Mouse (Mus musculus) lung, embryonic 16.5 days (tissue): ENCODE data around the gene Ubr2. TPM values are rescaled to one million over a fixed set of nuclear protein-coding genes. Genes with fewer than 3 reads are reported as not detected.
A peak's percentile ranks its signal among the peaks of the same experiment; 100 is the strongest.

Source experiments
- ATAC-seq: fragments of 200-750 bp; cut with Nextera tagmentation; 2 replicates; pipeline ENCODE4 v1.8.0; 2017; ENCODE audit warnings: low read depth, mild to moderate bottlenecking, moderate library complexity
- H3K27ac ChIP-seq: fragments of 300-500 bp; sonication (generic); 2 replicates; pipeline ENCODE4 v1.5.1; 2014; ENCODE audit warnings: mild to moderate bottlenecking, control low read depth, low read length
- H3K27me3 ChIP-seq: fragments of 300-500 bp; sonication (generic); 2 replicates; pipeline ENCODE4 v1.6.1; 2014; ENCODE audit warnings: low read depth, low read length, mixed read lengths; ENCODE audit not compliant: control insufficient read depth, insufficient read depth
- H3K36me3 ChIP-seq: fragments of 300-500 bp; sonication (generic); 2 replicates; pipeline ENCODE4 v1.6.1; 2014; ENCODE audit warnings: low read length; ENCODE audit not compliant: control insufficient read depth, insufficient read depth
- H3K4me1 ChIP-seq: fragments of 300-500 bp; sonication (generic); replicated peaks from 2 replicates; pipeline ENCODE4 v1.6.1; 2014; ENCODE audit warnings: low read length, mixed read lengths; ENCODE audit not compliant: control insufficient read depth, insufficient read depth
- H3K4me2 ChIP-seq: fragments of 300-500 bp; sonication (generic); 2 replicates; pipeline ENCODE4 v1.6.1; 2014; ENCODE audit warnings: low read depth, low read length, control low read depth
- H3K4me3 ChIP-seq: fragments of 300-500 bp; sonication (generic); 2 replicates; pipeline ENCODE4 v1.5.1; 2014; ENCODE audit warnings: mild to moderate bottlenecking, low read length, control low read depth
- H3K9ac ChIP-seq: fragments of 300-500 bp; sonication (generic); 2 replicates; pipeline ENCODE4 v1.6.1; 2014; ENCODE audit warnings: low read length, control low read depth
- H3K9me3 ChIP-seq: fragments of 300-500 bp; sonication (generic); 2 replicates; pipeline ENCODE4 v1.6.1; 2016; ENCODE audit warnings: low read length; ENCODE audit not compliant: control insufficient read depth
- WGBS: fragments of 180-500 bp; shearing (Covaris S2); extraction: QIAGEN DNeasy Blood & Tissue Kit; methylation state at CpG from one replicate; pipeline ENCODE4 v1.1.7; 2014; 5-methylcytosine and 5-hydroxymethylcytosine counted together
- polyA plus RNA-seq: library from polyadenylated mRNA; unstranded; fragments of >200 nt; fragmentation: Nextera tagmentation; extraction: Ambion mirVana; gene quantifications from 2 replicates; pipeline ENCODE4 v1.2.1, GENCODE M21; 2015

Gene Ubr2
- polyA plus RNA-seq, 1 experiment from 2014 or later = 15.2 TPM

DNA sequence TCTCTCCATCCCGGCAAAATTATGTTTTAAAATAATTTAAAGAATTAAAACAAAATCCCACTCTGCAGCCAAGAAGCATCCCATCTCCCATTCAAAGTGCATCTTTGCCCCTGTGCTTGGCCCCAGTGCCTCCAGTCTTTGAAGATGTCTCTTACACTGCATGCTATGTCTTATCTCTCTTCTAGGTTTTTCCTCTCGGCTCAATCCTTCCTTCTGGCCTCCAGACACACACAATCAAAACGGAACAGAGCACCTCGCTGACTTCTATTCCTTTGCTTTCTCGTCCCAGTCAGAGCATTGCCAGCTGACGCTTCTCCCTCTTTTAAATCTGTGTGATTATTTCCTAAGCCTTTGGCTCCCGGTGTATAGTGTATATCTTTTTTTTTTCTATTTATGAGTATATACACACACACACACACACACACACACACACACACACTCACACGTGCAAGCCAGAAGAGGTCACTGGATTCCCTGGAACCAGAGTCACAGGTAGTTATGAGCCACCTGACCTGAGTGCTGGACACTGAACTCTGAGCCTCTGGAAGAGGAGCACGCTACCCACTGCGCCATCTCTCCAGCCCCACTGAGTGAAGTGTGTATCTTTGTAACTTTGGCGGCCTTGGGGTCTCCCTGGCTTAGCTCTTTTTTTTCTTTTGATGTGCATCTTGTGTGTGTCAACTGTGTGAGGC, 125.0 kb downstream of the Ubr2 start:
- no peak overlapping the region for H3K4me2 ChIP-seq
- H3K4me3 ChIP-seq = no peak overlapping the region
- no peak for ATAC-seq
- no peaks in the 10 kb centered on the region for H3K36me3 ChIP-seq
- H3K4me1 ChIP-seq = peaks cover 10% of the 10 kb centered on the region
- H3K9ac ChIP-seq = peak overlapping the region; percentile 31; the same call in 1 of the 2 replicates
- 49% methylated on average over 11 of the region's 11 CpGs for WGBS
- H3K27ac ChIP-seq = no peak overlapping the region
- H3K9me3 ChIP-seq = no peaks in the 10 kb centered on the region
- H3K27me3 ChIP-seq = no peaks in the 10 kb centered on the region

DNA sequence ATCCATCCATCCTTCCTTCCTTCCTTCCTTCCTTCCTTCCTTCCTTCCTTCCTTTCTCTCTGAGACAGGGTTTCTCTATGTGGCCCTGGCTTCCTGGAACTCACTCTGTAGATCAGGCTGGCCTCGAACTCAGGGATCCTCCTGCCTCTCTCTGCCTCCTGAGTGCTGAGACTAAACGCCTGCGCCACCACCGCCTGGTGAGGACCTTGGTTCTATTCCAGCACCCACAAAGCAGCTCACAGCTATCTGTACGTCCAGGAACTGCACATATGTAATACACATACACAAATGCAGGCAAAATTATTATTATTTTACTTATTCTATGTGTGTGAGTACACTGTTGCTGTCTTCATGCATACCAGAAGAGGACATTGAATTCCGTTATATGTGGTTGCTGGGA, 125.6 kb downstream of the Ubr2 start:
- H3K9ac ChIP-seq = no peak overlapping the region
- H3K4me2 ChIP-seq = no peak overlapping the region
- H3K4me1 ChIP-seq = peaks cover 10% of the 10 kb centered on the region
- no peaks in the 10 kb centered on the region for H3K27me3 ChIP-seq
- no peaks in the 10 kb centered on the region for H3K36me3 ChIP-seq
- 92% methylated on average over 6 of the region's 6 CpGs for WGBS
- no peak overlapping the region for H3K4me3 ChIP-seq
- H3K27ac ChIP-seq = no peak overlapping the region
- H3K9me3 ChIP-seq = no peaks in the 10 kb centered on the region
- no peak for ATAC-seq

DNA sequence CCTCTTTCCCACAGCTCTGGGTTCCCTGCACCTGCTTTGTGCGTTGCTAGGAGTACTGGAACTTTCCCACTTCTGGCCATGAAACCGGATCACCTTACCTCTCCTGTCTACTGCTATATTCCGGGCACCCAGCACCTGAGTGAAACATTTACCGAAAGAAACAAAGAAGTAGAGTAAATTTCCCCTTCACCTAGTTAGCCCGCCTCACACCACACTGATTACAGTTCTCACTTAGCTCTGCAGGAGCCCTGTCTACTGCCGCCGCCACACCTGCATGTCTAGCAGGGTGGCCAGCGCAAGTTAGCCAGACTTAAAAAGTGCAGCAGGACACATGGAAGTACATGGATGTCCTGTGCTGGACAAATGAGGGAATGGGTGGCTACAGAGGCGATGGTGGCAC, 127.2 kb downstream of the Ubr2 start:
- Histone ChIP-seq H3K27ac (0 out of 2 replicates have a peak overlapping the region, but pooled peaks have one; percentile 26), H3K9me3 (no peaks in the 10 kb centered on the region), H3K27me3 (no peaks in the 10 kb centered on the region), H3K4me2 (no peak overlapping the region; the same call in 1 of the 2 replicates), H3K36me3 (no peaks in the 10 kb centered on the region), H3K4me1 (peaks cover 9% of the 10 kb centered on the region; the same call in 1 of the 2 replicates), H3K9ac (no peak overlapping the region), H3K4me3 (no peak overlapping the region)
- 58% methylated on average over 9 of the region's 9 CpGs for WGBS
- ATAC-seq = no peak

DNA sequence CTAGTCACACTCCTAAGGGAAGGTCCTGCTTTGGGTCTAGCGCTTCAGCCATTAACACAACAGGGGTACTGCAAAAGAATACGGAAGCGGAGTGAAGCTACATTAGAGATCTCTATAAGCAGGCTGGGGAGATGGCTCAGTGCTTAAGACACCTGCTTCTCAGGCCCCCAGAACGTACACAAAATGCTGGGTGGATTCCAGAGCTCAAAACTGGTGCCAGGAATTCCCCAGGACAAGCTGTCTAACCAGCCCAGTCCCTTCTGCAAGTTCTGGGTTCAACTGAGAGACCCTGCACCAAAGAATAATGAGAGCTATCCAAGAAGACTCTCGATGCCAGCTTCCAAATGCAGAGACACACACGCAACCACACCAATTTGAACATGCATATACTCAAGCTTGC, 128.6 kb downstream of the Ubr2 start:
- Histone ChIP-seq H3K4me3 (no peak overlapping the region), H3K36me3 (no peaks in the 10 kb centered on the region), H3K27me3 (no peaks in the 10 kb centered on the region), H3K27ac (no peak overlapping the region), H3K4me2 (no peak overlapping the region), H3K9ac (no peak overlapping the region), H3K4me1 (peaks cover 9% of the 10 kb centered on the region; the same call in 1 of the 2 replicates), H3K9me3 (no peaks in the 10 kb centered on the region)
- WGBS = 79% methylated on average over 6 of the region's 6 CpGs
- no peak for ATAC-seq

DNA sequence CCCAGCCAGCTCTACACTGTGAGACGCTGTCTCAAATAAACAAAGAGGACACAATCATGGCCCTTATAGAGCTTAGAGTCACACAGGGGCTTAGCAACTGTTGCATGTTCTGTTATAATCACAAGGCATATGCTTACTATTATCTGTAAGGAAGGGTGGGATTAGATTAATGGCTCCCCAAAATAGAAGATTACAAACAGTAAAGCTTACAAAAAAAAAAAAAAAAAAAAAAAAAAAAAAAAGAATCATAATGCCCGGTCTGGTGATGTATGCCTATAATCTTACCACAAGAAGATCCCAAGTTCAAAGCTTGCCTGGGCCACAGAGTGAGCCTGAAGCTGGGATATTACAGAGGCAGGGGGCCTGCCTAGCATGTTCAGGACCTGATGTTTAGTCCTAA, 130.0 kb downstream of the Ubr2 start:
- ATAC-seq = no peak
- Histone ChIP-seq H3K4me2 (no peak overlapping the region), H3K27me3 (no peaks in the 10 kb centered on the region), H3K4me3 (no peak overlapping the region), H3K36me3 (no peaks in the 10 kb centered on the region), H3K9ac (no peak overlapping the region), H3K9me3 (no peaks in the 10 kb centered on the region), H3K27ac (no peak overlapping the region), H3K4me1 (peaks cover 2% of the 10 kb centered on the region; the same call in 1 of the 2 replicates)
- WGBS = 43% methylated on average over 2 of the region's 2 CpGs

DNA sequence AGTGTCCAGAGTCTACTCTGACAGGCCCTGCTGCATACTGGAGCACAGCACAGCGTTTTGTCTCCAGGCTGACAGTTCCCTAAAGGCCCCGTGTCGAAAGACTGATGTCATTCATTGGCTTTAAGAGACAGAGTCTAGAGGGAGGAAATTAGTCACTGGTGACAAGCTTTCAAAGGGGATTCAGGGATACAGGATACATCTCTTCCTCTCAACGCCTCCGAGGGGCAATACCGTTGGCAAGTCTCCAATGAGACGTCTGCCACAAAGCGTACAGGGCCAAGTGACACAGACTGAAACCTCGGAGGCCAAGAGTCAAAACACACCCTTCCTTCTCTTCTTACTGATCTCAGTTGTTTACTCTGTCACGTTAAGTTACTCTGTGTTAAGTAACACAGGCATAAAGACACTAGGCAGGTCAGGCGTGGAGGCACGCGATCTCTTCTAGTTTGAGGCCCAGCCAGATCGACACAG, 130.5 kb downstream of the Ubr2 start:
- Histone ChIP-seq H3K27ac (no peak overlapping the region), H3K27me3 (no peaks in the 10 kb centered on the region), H3K4me3 (no peak overlapping the region), H3K4me1 (peaks cover 2% of the 10 kb centered on the region; the same call in 1 of the 2 replicates), H3K9ac (no peak overlapping the region), H3K36me3 (no peaks in the 10 kb centered on the region), H3K9me3 (no peaks in the 10 kb centered on the region), H3K4me2 (no peak overlapping the region)
- ATAC-seq = peak; percentile 86
- WGBS = 23% methylated on average over 14 of the region's 14 CpGs

Other genes starting within 250 kb of the Ubr2 start
- gene Ptcra, start 246.8 kb downstream of the Ubr2 start, polyA plus RNA-seq = 2.8 and 7.1 TPM in 2 replicates
- 59.5 and 60.2 TPM in 2 replicates for gene 2310039H08Rik, start 237.9 kb downstream of the Ubr2 start, polyA plus RNA-seq
- 141 and 154 TPM in 2 replicates for gene Rpl7l1, start 227.9 kb downstream of the Ubr2 start, polyA plus RNA-seq
- gene Bicral, start 152.1 kb downstream of the Ubr2 start, polyA plus RNA-seq = 3.3 and 4.4 TPM in 2 replicates
- gene Tbcc, start 119.9 kb downstream of the Ubr2 start, polyA plus RNA-seq = 38.6 and 40.8 TPM in 2 replicates
- gene Prph2, start 100.1 kb downstream of the Ubr2 start, polyA plus RNA-seq = not detected in 2 replicates